Mouse (Mus musculus) forebrain, embryonic 12.5 days (tissue): ENCODE measurements around the gene Tgfbr3. TPM values are rescaled to one million over a fixed set of nuclear protein-coding genes. Genes with fewer than 3 reads are reported as not detected.

Experiments
- ATAC-seq: fragments of 200-750 bp; cut with Nextera tagmentation; 2 replicates; pipeline ENCODE4 v1.8.0; 2017; ENCODE audit warnings: moderate TSS enrichment; ENCODE audit not compliant: low FRiP score
- H3K27ac ChIP-seq: fragments of 300-500 bp; sonication (generic); 2 replicates; pipeline ENCODE4 v1.5.1; 2016; ENCODE audit warnings: mild to moderate bottlenecking
- H3K27me3 ChIP-seq: fragments of 300-500 bp; sonication (generic); 2 replicates; pipeline ENCODE4 v1.6.1; 2016; ENCODE audit warnings: mild to moderate bottlenecking
- H3K36me3 ChIP-seq: fragments of 300-500 bp; sonication (generic); replicated peaks from 2 replicates; pipeline ENCODE4 v1.6.1; 2016; ENCODE audit warnings: mild to moderate bottlenecking
- H3K4me1 ChIP-seq: fragments of 300-500 bp; sonication (generic); 2 replicates; pipeline ENCODE4 v1.6.1; 2016
- H3K4me2 ChIP-seq: fragments of 300-500 bp; sonication (generic); 2 replicates; pipeline ENCODE4 v1.6.1; 2016; ENCODE audit warnings: mild to moderate bottlenecking, moderate library complexity
- H3K4me3 ChIP-seq: fragments of 300-500 bp; sonication (generic); replicated peaks from 2 replicates; pipeline ENCODE4 v1.5.1; 2016; ENCODE audit warnings: mild to moderate bottlenecking
- H3K9ac ChIP-seq: fragments of 300-500 bp; sonication (generic); 2 replicates; pipeline ENCODE4 v1.6.1; 2016; ENCODE audit warnings: mild to moderate bottlenecking
- H3K9me3 ChIP-seq: fragments of 300-500 bp; sonication (generic); 2 replicates; pipeline ENCODE4 v1.6.1; 2016
- WGBS: fragments of 180-500 bp; shearing (Covaris S2); methylation state at CpG from one replicate; pipeline ENCODE4 v1.1.7; 2016; 5-methylcytosine and 5-hydroxymethylcytosine counted together
- polyA plus RNA-seq: library from polyadenylated mRNA; unstranded; fragments of >200 nt; fragmentation: Nextera tagmentation; extraction: Ambion mirVana; gene quantifications from 2 replicates; pipeline ENCODE4 v1.2.1, GENCODE M21; 2016

The Tgfbr3 gene
- polyA plus RNA-seq, 1 experiment from 2014 or later = 5.7 TPM

DNA sequence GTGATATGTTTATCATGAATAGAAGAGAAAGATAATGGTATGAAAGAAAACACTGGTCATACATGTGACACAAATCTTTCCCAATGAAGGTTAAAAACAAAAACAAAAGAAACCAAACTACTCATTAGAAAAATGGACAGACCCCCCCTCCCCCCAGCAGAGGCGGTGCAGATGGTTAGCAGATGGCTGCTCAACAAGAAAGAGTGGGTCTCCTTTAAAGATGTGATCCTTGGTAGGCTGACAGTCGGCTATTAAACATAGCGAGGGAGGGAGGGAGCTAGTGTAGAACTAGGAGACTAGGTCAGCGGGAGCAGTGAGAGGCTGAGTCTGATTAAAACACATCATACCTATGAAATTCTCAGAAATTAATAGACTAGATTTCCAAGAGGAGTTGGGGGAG is 186.5 kb downstream of the Tgfbr3 start:
- 55% methylated on average over 4 of the region's 4 CpGs for WGBS

DNA sequence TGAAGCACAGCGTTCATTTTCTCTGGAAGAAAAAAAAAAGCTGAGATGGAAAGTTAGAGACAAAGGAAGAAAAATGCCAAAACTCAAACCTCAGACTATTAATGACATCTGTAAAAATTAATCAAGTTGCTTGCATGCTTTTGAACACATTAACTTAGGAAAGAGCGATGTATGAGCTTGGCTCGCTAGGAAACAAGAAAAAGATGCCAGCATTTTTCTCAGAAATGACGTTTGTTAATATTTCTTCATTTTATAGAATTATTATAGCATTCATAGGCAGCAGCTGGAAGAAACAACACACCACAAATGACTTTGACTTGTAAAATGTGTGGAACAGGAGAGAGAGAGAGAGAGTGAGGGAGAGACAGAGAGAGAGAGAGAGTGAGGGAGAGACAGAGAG is 187.7 kb downstream of the Tgfbr3 start:
- Histone ChIP-seq H3K4me1 (peaks cover 6% of the 10 kb centered on the region; the same call in 1 of the 2 replicates), H3K4me3 (no peak overlapping the region), H3K27ac (no peak overlapping the region), H3K36me3 (no peaks in the 10 kb centered on the region), H3K9me3 (no peaks in the 10 kb centered on the region), H3K9ac (no peak overlapping the region), H3K4me2 (no peak overlapping the region), H3K27me3 (peaks cover 7% of the 10 kb centered on the region; the same call in 1 of the 2 replicates)
- WGBS = 80% methylated on average over 4 of the region's 4 CpGs
- ATAC-seq = no peak

More for the DNA sequence above, 186.5 kb downstream of the Tgfbr3 start:
- ATAC-seq = no peak
- Histone ChIP-seq H3K4me1 (peaks cover 10% of the 10 kb centered on the region; the same call in 1 of the 2 replicates), H3K36me3 (no peaks in the 10 kb centered on the region), H3K27ac (no peak overlapping the region), H3K9ac (no peak overlapping the region), H3K27me3 (0 out of 2 replicates have a peak, but pooled peaks cover under 1% of the 10 kb centered on the region), H3K4me2 (no peak overlapping the region), H3K9me3 (no peaks in the 10 kb centered on the region), H3K4me3 (no peak overlapping the region)

DNA sequence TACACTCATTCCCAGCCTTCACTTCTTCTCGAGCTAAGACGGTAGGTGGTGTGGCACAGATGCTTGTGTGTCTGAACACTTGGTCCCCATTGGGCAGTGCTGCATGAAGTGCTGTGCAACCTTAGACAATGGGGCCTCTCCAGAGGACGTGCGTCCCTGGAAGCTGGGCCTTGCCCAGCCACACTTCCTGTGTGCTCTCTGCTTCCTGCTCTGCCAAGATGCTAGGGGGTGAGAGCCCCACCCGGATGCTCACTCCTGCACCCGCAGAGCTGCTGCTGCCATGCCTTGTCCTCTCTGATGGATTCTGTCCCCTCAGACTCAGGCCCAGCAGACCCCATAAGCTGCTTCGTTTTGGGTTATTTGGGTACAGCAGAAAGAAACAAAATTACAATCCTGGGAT is 188.3 kb downstream of the Tgfbr3 start:
- Histone ChIP-seq H3K9me3 (no peaks in the 10 kb centered on the region), H3K27me3 (peaks cover 10% of the 10 kb centered on the region; the same call in 1 of the 2 replicates), H3K4me3 (no peak overlapping the region), H3K4me1 (peaks cover 6% of the 10 kb centered on the region; the same call in 1 of the 2 replicates), H3K36me3 (no peaks in the 10 kb centered on the region), H3K27ac (no peak overlapping the region), H3K9ac (no peak overlapping the region), H3K4me2 (no peak overlapping the region)
- 76% methylated on average over 7 of the region's 7 CpGs for WGBS
- ATAC-seq = no peak

DNA sequence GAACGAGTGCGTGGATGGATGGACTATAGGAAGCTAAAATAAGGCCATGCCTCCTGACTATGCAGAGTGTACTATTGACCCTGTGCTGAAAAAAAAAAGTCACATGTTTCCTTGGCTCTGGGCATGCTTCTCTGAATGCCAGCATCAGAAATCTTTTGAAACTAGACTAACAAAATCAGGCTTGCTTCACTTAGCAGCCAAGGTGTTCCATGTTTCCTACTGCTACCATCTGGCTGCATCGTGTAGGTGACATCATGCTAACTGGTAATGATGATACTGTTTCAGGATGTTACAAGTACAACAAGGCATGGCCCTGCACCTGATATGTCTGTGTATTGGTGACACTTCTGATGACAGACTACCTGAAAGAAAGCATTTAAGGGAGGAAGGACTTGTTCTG is 189.8 kb downstream of the Tgfbr3 start:
- 92% methylated on average over 3 of the region's 3 CpGs for whole genome bisulfite sequencing
- Histone ChIP-seq H3K4me3 (no peak overlapping the region), H3K9me3 (no peaks in the 10 kb centered on the region), H3K4me2 (no peak overlapping the region), H3K9ac (no peak overlapping the region), H3K27ac (no peak overlapping the region), H3K27me3 (peaks cover 16% of the 10 kb centered on the region; the same call in 1 of the 2 replicates), H3K4me1 (peaks cover 6% of the 10 kb centered on the region; the same call in 1 of the 2 replicates), H3K36me3 (no peaks in the 10 kb centered on the region)
- ATAC-seq = no peak

DNA sequence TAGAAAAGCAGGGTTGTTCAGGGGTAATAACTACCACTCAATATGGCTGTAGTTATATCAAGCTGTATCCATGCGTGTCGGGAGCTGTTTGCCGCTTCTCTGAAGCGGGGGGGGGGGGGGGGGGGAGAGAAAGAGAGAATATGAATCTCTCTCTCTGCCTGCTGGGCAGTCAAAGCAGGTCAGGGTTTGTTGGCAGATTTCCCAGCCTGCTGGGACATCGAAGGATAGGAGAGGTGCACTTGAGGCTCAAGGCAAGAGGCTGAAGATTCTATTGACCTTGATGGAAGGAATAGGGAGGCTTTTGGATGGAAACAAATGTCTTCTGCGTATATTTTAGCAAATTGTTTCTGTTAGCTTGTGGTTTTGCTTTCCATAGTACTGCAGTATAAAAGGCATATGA is 190.4 kb downstream of the Tgfbr3 start:
- peaks cover 16% of the 10 kb centered on the region; the same call in 1 of the 2 replicates for H3K27me3 ChIP-seq
- no peak overlapping the region for H3K4me3 ChIP-seq
- H3K36me3 ChIP-seq = no peaks in the 10 kb centered on the region
- H3K9me3 ChIP-seq = no peaks in the 10 kb centered on the region
- 68% methylated on average over 5 of the region's 6 CpGs for WGBS
- H3K27ac ChIP-seq = no peak overlapping the region
- no peak overlapping the region for H3K9ac ChIP-seq
- ATAC-seq = no peak
- H3K4me2 ChIP-seq = no peak overlapping the region
- H3K4me1 ChIP-seq = peaks cover 6% of the 10 kb centered on the region; the same call in 1 of the 2 replicates

DNA sequence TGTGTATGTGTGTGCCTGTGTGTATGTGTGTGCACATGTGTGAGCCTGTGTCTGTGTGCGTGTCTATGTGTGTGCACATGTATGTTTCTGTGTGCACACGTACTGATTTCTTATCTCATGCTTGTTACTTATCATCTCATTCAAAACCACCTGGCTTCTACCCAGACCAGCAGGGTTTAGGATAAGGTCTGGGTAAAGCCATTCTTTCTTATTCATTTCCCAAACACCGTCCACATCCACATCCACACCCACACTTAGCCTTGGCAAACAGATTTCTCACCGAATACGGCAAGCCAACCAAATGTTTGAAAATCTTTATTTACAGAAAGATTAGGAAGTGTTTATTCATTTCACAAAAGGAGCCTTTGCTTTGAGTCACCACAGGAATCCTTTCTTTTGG is 191.4 kb downstream of the Tgfbr3 start:
- Histone ChIP-seq H3K4me1 (peaks cover 6% of the 10 kb centered on the region; the same call in 1 of the 2 replicates), H3K9me3 (no peaks in the 10 kb centered on the region), H3K4me2 (no peak overlapping the region), H3K27ac (no peak overlapping the region), H3K4me3 (no peak overlapping the region), H3K36me3 (no peaks in the 10 kb centered on the region), H3K27me3 (peaks cover 16% of the 10 kb centered on the region; the same call in 1 of the 2 replicates), H3K9ac (no peak overlapping the region)
- 73% methylated on average over 5 of the region's 5 CpGs for WGBS
- ATAC-seq = no peak

DNA sequence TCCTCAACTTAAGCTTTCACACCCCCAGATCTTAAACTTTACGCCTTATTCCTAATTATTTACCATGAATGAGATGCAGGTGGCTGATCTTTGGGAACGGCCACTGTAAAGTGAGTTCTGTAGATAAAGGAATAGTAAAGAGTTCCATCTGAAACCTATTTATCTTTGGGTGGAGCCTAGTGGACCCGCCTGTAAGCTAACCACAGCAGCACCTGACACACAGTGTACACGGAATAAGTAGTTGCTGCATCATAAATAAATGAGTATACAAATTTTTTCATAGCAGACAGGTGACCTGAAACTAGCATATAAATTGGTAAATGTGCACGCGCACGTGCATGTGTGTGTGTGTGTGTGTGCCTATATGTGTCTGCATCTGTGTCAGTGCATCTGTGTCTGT is 192.1 kb downstream of the Tgfbr3 start:
- H3K4me3 ChIP-seq = no peak overlapping the region
- H3K36me3 ChIP-seq = no peaks in the 10 kb centered on the region
- no peak for ATAC-seq
- no peak overlapping the region for H3K27ac ChIP-seq
- 88% methylated on average over 7 of the region's 7 CpGs for WGBS
- H3K4me1 ChIP-seq = peaks cover 6% of the 10 kb centered on the region; the same call in 1 of the 2 replicates
- H3K27me3 ChIP-seq = peaks cover 20% of the 10 kb centered on the region; the same call in 1 of the 2 replicates
- H3K9me3 ChIP-seq = no peaks in the 10 kb centered on the region
- H3K9ac ChIP-seq = no peak overlapping the region
- no peak overlapping the region for H3K4me2 ChIP-seq

DNA sequence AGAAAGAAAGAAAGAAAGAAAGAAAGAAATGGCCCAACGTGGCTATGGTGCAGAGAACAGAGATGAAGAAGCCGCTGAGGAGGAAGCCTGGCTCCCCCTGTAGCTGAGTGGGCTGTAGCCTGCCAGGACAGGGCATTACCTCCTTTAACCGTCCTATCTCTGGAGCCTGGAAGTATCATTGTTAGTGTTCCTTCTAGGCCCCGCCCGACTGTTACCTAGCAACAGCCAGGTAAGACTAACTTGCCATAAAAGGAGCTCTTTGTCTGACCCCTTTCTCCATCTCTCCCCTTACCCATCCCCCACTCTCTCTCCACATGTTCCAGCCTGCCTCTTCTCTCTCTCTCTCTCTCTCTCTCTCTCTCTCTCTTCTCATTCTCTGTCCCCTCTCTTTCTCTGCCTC is 195.2 kb downstream of the Tgfbr3 start:
- no peak overlapping the region for H3K27ac ChIP-seq
- H3K4me2 ChIP-seq = no peak overlapping the region
- ATAC-seq = no peak
- no peak overlapping the region for H3K4me3 ChIP-seq
- H3K9me3 ChIP-seq = no peaks in the 10 kb centered on the region
- H3K9ac ChIP-seq = no peak overlapping the region
- peaks cover 2% of the 10 kb centered on the region; the same call in 1 of the 2 replicates for H3K4me1 ChIP-seq
- H3K27me3 ChIP-seq = peaks cover 32% of the 10 kb centered on the region; the same call in 1 of the 2 replicates
- WGBS = 39% methylated on average over 5 of the region's 5 CpGs
- no peaks in the 10 kb centered on the region for H3K36me3 ChIP-seq

DNA sequence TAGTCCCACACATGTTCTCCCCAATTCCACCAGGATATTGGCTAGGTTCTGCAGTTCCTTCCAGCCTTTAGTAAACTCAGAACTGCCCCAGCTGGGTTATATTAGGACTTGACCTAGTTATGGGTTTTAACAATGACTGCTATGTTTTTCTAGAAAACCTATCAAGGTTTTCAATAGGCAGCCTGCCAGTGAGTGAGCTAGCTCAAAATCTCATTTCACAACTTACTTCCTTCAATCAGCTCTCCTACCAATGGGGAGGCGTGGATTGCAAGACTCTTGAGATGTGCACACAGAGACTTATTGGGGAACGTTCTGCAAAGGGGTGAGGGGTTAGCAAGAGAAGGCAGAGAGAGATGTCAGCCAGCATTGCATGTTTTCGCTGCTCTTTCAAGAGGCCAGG is 196.2 kb downstream of the Tgfbr3 start:
- Histone ChIP-seq H3K9me3 (no peaks in the 10 kb centered on the region), H3K27me3 (peaks cover 34% of the 10 kb centered on the region; the same call in 1 of the 2 replicates), H3K4me3 (no peak overlapping the region), H3K9ac (no peak overlapping the region), H3K4me1 (peaks cover 4% of the 10 kb centered on the region), H3K4me2 (no peak overlapping the region), H3K36me3 (no peaks in the 10 kb centered on the region), H3K27ac (no peak overlapping the region)
- WGBS = 93% methylated on average over 3 of the region's 3 CpGs
- ATAC-seq = no peak

DNA sequence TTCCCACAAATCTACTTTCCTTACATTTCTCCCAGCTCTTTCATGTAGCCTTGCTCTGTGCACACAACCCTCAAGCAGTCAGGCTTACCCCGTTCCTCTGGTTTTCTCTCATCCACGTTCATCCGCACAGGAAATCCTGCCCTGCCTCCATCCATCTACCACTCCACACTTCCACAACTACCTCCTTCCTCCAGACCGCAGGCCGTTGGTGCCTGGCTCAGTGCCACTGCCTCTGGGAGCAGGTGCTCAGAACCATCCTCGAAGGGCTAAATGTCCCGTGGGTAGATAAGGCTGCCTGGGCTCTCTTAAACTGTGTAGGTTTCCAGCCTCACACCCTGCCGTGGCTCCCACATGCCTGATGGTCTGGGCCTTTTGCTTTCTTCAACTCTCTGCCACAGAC is 197.3 kb downstream of the Tgfbr3 start:
- Histone ChIP-seq H3K9me3 (no peaks in the 10 kb centered on the region), H3K9ac (no peak overlapping the region), H3K27ac (no peak overlapping the region), H3K4me1 (peaks cover 10% of the 10 kb centered on the region), H3K36me3 (no peaks in the 10 kb centered on the region), H3K4me2 (no peak overlapping the region), H3K4me3 (no peak overlapping the region), H3K27me3 (peaks cover 31% of the 10 kb centered on the region)
- ATAC-seq = no peak
- 84% methylated on average over 8 of the region's 8 CpGs for WGBS

DNA sequence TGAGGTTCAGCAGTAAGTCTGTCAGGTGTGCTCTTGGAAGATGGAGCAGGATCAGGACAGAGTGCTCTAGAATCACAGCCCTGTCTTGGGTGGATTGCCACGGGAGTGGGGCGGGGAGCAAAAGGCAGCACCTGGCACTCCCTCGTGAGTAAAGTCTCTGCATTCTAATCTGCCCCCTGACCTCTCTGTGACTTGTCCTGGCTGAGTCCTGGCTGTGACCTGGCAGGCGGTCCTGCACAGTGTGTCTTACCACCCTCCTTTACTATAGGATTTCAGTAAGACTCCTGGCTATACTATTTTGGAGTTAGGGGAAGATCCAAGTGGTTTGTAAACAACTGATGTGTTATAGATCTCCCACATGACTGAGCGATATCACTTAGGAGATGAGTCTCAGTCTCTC is 199.5 kb downstream of the Tgfbr3 start:
- ATAC-seq = no peak
- Histone ChIP-seq H3K4me1 (peaks cover 10% of the 10 kb centered on the region), H3K27ac (no peak overlapping the region), H3K36me3 (no peaks in the 10 kb centered on the region), H3K4me2 (no peak overlapping the region), H3K27me3 (peaks cover 36% of the 10 kb centered on the region), H3K4me3 (no peak overlapping the region), H3K9me3 (no peaks in the 10 kb centered on the region), H3K9ac (no peak overlapping the region)
- 42% methylated on average over 5 of the region's 5 CpGs for WGBS

DNA sequence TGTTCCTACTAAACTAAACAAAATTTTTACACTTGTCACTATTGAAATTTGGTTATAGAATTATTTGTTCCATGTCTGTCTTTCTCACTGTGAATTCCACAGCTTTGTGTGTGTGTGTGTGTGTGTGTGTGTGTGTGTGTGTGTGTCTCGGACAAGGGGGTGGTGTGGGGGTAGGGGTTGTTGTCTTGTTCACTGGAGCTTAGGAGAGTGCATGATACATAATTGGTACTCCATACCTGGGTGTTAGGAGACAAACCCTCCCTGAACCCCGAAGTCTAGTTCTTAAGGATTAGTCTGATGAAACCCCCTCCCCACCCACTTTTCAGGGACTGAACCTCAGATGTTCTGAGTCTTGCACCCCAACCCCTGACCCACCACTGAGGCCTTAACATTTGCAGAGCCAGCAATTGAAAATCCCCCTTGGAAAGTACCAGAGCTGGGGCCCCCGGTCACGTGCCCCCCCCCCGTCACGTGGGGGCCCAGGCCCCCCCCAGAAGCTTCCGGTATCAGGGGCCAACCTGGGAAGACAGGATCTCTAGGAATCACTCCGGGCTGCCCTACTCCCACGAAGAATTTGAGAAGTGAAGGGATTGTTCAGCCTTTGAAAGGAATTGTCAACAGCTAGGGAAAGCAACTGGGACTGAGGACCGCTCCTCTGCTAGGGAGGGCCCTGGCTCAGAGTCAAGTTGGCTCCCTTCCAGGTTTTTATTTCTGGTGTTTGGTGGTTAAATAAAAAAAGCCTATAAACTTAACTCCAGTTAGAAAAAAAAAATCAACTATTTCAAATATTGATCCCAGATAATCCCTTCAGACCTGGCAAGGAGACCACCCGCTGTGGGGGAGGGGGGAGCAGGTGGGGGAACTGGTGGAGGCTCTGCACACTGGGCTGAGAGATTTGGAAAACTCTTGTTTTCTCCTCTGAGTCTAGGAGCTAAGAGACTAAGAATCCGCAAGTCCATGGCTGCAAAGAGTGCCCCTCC is 201.3 kb downstream of the Tgfbr3 start:
- Histone ChIP-seq H3K9ac (no peak overlapping the region), H3K36me3 (no peaks in the 10 kb centered on the region), H3K4me2 (peak overlapping the region; percentile 28), H3K4me1 (peaks cover 10% of the 10 kb centered on the region), H3K9me3 (no peaks in the 10 kb centered on the region), H3K4me3 (no peak overlapping the region), H3K27me3 (peaks cover 36% of the 10 kb centered on the region), H3K27ac (no peak overlapping the region)
- WGBS = 20% methylated on average over 12 of the region's 12 CpGs
- peak; percentile 68; the same call in 1 of the 2 replicates for ATAC-seq
